Mouse (Mus musculus) forebrain, embryonic 11.5 days (tissue): ENCODE data around the gene Cops9. TPM values are rescaled to one million over a fixed set of nuclear protein-coding genes. Genes with fewer than 3 reads are reported as not detected.

Experiments used
- ATAC-seq: fragments of 200-750 bp; cut with Nextera tagmentation; replicated peaks from 2 replicates; pipeline ENCODE4 v1.8.0; 2017; ENCODE audit warnings: moderate TSS enrichment; ENCODE audit not compliant: low FRiP score
- DNase-seq: peaks from one replicate; pipeline ENCODE4 v3.0.0-alpha.2; 2017; ENCODE audit warnings: low spot score
- H3K27ac ChIP-seq: fragments of 300-500 bp; sonication (generic); 2 replicates; pipeline ENCODE4 v1.5.1; 2014; ENCODE audit warnings: low read depth, low read length
- H3K27me3 ChIP-seq: fragments of 300-500 bp; sonication (generic); 2 replicates; pipeline ENCODE4 v1.6.1; 2014; ENCODE audit warnings: mild to moderate bottlenecking, low read length, mixed read lengths; ENCODE audit not compliant: control insufficient read depth, insufficient read depth
- H3K36me3 ChIP-seq: fragments of 300-500 bp; sonication (generic); 2 replicates; pipeline ENCODE4 v1.6.1; 2014; ENCODE audit warnings: mild to moderate bottlenecking, low read length, moderate library complexity, mixed read lengths; ENCODE audit not compliant: control insufficient read depth, insufficient read depth
- H3K4me1 ChIP-seq: fragments of 300-500 bp; sonication (generic); replicated peaks from 2 replicates; pipeline ENCODE4 v1.6.1; 2014; ENCODE audit warnings: low read length, mixed read lengths; ENCODE audit not compliant: control insufficient read depth, insufficient read depth
- H3K4me2 ChIP-seq: fragments of 300-500 bp; sonication (generic); 2 replicates; pipeline ENCODE4 v1.6.1; 2014; ENCODE audit warnings: low read depth, mild to moderate bottlenecking, low read length, moderate library complexity, mixed read lengths; ENCODE audit not compliant: severe bottlenecking
- H3K4me3 ChIP-seq: fragments of 300-500 bp; sonication (generic); 2 replicates; pipeline ENCODE4 v1.5.1; 2014; ENCODE audit warnings: low read depth, low read length
- H3K9ac ChIP-seq: fragments of 300-500 bp; sonication (generic); 2 replicates; pipeline ENCODE4 v1.6.1; 2014; ENCODE audit warnings: low read length
- H3K9me3 ChIP-seq: fragments of 300-500 bp; sonication (generic); 2 replicates; pipeline ENCODE4 v1.6.1; 2016; ENCODE audit warnings: low read length, mixed read lengths; ENCODE audit not compliant: control insufficient read depth
- WGBS: fragments of 180-500 bp; shearing (Covaris S2); extraction: QIAGEN DNeasy Blood & Tissue Kit; methylation state at CpG from one replicate; pipeline ENCODE4 v1.1.7; 2014; 5-methylcytosine and 5-hydroxymethylcytosine counted together
- polyA plus RNA-seq: library from polyadenylated mRNA; unstranded; fragments of >200 nt; fragmentation: Nextera tagmentation; extraction: Ambion mirVana; gene quantifications from 2 replicates; pipeline ENCODE4 v1.2.1, GENCODE M21; 2014

Cops9 gene
- polyA plus RNA-seq, 1 experiment from 2014 or later = 346 TPM

GRCm38 (mm10) chr1:92607711-92608110 lies 34.1 kb downstream of the Cops9 start:
- no peaks in the 10 kb centered on the region for H3K9me3 ChIP-seq
- no peaks in the 10 kb centered on the region for H3K36me3 ChIP-seq
- H3K4me2 ChIP-seq = no peak overlapping the region
- DNase-seq = no peak
- WGBS = 90% methylated on average over 4 of the region's 4 CpGs
- H3K9ac ChIP-seq = no peak overlapping the region
- H3K4me1 ChIP-seq = no peaks in the 10 kb centered on the region
- no peak for ATAC-seq
- H3K27ac ChIP-seq = no peak overlapping the region
- H3K4me3 ChIP-seq = no peak overlapping the region
- no peaks in the 10 kb centered on the region for H3K27me3 ChIP-seq

GRCm38 (mm10) chr1:92605482-92605881 lies 36.3 kb downstream of the Cops9 start, which contains the start of gene Olfr1410:
Olfr1410 (plus strand) TSS chr1:92605782.
- Histone ChIP-seq H3K4me2 (no peak within 1 kb of the TSS), H3K27me3 (no peaks in the 10 kb centered on the region), H3K4me1 (no peaks in the 10 kb centered on the region), H3K9ac (no peak within 1 kb of the TSS), H3K9me3 (no peaks in the 10 kb centered on the region), H3K36me3 (no peaks in the 10 kb centered on the region), H3K4me3 (no peak within 1 kb of the TSS), H3K27ac (no peak within 1 kb of the TSS)
- ATAC-seq = no peak
- 83% methylated on average over 1 of the region's 1 CpGs for WGBS
- no peak for DNase-seq

GRCm38 (mm10) chr1:92596019-92596418 lies 45.8 kb downstream of the Cops9 start:
- Histone ChIP-seq H3K27me3 (no peaks in the 10 kb centered on the region), H3K4me2 (no peak overlapping the region), H3K36me3 (no peaks in the 10 kb centered on the region), H3K9ac (no peak overlapping the region), H3K4me3 (no peak overlapping the region), H3K4me1 (no peaks in the 10 kb centered on the region), H3K9me3 (no peaks in the 10 kb centered on the region), H3K27ac (no peak overlapping the region)
- ATAC-seq = no peak
- DNase-seq = no peak
- WGBS = 77% methylated on average over 3 of the region's 3 CpGs

- no peak within 1 kb of the TSS for H3K4me2 ChIP-seq
- H3K36me3 ChIP-seq = no peaks in the 10 kb centered on the region
- no peak within 1 kb of the TSS for H3K9ac ChIP-seq
- DNase-seq (no peak), ATAC-seq (no peak)
- H3K9me3 ChIP-seq = no peaks in the 10 kb centered on the region
- no peaks in the 10 kb centered on the region for H3K27me3 ChIP-seq
- H3K4me1 ChIP-seq = no peaks in the 10 kb centered on the region
- H3K27ac ChIP-seq = no peak within 1 kb of the TSS
- no peak within 1 kb of the TSS for H3K4me3 ChIP-seq
Observed at GRCm38 (mm10) chr1:92594111-92594510, 47.7 kb downstream of the Cops9 start, which contains the start of gene Olfr1411. Olfr1411 (plus strand) TSS chr1:92594411.

Other genes with a start within 250 kb of the Cops9 start
- gene Ndufa10, start 168.1 kb downstream of the Cops9 start, polyA plus RNA-seq = 262 and 271 TPM in 2 replicates
- gene Olfr1416, start 156.9 kb downstream of the Cops9 start, polyA plus RNA-seq = not detected in 2 replicates
- gene Olfr1415, start 145.9 kb downstream of the Cops9 start, polyA plus RNA-seq = not detected in 2 replicates
- gene Olfr1414, start 123.3 kb downstream of the Cops9 start, polyA plus RNA-seq = not detected in 2 replicates
- not detected in 2 replicates for gene Olfr1413, start 70.7 kb downstream of the Cops9 start, polyA plus RNA-seq
- gene Olfr1412, start 56.2 kb downstream of the Cops9 start, polyA plus RNA-seq = not detected in 2 replicates
- not detected in 2 replicates for gene Olfr1411, start 47.6 kb downstream of the Cops9 start, polyA plus RNA-seq
- not detected in 2 replicates for gene Olfr1410, start 36.2 kb downstream of the Cops9 start, polyA plus RNA-seq
- gene Olfr12, start 24.2 kb downstream of the Cops9 start, polyA plus RNA-seq = 0.15 TPM in 1 of 2 replicates, not detected in the other
- not detected in 2 replicates for gene Otos, start 6.9 kb upstream of the Cops9 start, polyA plus RNA-seq
- gene Gpc1, start 189.7 kb upstream of the Cops9 start, polyA plus RNA-seq = 139 and 154 TPM in 2 replicates